Mouse (Mus musculus) embryonic fibroblast, embryonic 13.5 days (primary cell): Measurements from ENCODE around the gene Gm21663.
"Not testable (repeated sequence)": the region's sequence is repeated elsewhere in the genome, so short reads cannot be mapped to it uniquely, and the experiment has no call there.

ENCODE experiments used
- CTCF ChIP-seq: IDR thresholded peaks from 2 replicates; pipeline ENCODE4 v1.5.1; 2011; ENCODE audit warnings: mild to moderate bottlenecking, control low read depth, low read length, moderate library complexity, borderline replicate concordance; ENCODE audit not compliant: insufficient read depth
- POLR2A ChIP-seq: IDR thresholded peaks from 2 replicates; pipeline ENCODE4 v1.6.1; 2011; ENCODE audit warnings: low read depth, mild to moderate bottlenecking, control low read depth, low read length, moderate library complexity

DNA sequence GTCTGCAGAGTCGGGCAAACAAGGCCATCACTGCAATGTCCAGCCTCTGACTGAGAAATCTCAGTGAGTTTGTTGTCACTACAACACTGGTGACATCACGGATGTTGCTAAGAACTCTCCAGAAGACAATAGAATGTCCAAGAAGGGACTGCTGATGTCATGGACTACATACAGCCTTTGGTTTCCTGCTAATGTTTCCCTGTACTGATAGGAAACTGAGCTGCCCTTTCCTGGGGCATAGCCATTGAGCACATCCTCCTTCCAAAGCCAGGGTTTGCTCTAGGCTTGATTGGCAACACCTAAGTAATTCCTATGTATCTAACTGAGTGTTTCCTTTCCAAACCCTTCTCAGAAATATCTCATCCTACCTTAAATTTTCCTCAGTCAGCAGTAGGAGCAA is 12.1 kb upstream of the Gm21663 start, which contains the start of gene Gm21671:
- TF ChIP-seq CTCF, POLR2A: not testable (repeated sequence)
